Mouse (Mus musculus) ES-E14 (cell line): Measurements from ENCODE around the gene Aoc3.

Experiments
- CHD2 ChIP-seq: IDR thresholded peaks from 2 replicates; pipeline ENCODE4 v1.6.1; 2014; ENCODE audit warnings: mild to moderate bottlenecking, low read depth, low read length, inconsistent platforms
- HCFC1 ChIP-seq: IDR thresholded peaks from 2 replicates; pipeline ENCODE4 v1.6.1; 2012; ENCODE audit warnings: low read length, inconsistent platforms, borderline replicate concordance; ENCODE audit not compliant: insufficient read depth
- MAFK ChIP-seq: IDR thresholded peaks from 2 replicates; pipeline ENCODE4 v1.6.1; 2014; ENCODE audit warnings: mild to moderate bottlenecking, low read depth, low read length, inconsistent platforms; ENCODE audit not compliant: insufficient read depth
- ZC3H11A ChIP-seq: IDR thresholded peaks from 2 replicates; pipeline ENCODE4 v1.6.1; 2012; ENCODE audit warnings: low read depth, mild to moderate bottlenecking, inconsistent platforms, low read length, borderline replicate concordance
- ZNF384 ChIP-seq: IDR thresholded peaks from 2 replicates; pipeline ENCODE4 v1.6.1; 2012; ENCODE audit warnings: low read depth, low read length, inconsistent platforms

DNA sequence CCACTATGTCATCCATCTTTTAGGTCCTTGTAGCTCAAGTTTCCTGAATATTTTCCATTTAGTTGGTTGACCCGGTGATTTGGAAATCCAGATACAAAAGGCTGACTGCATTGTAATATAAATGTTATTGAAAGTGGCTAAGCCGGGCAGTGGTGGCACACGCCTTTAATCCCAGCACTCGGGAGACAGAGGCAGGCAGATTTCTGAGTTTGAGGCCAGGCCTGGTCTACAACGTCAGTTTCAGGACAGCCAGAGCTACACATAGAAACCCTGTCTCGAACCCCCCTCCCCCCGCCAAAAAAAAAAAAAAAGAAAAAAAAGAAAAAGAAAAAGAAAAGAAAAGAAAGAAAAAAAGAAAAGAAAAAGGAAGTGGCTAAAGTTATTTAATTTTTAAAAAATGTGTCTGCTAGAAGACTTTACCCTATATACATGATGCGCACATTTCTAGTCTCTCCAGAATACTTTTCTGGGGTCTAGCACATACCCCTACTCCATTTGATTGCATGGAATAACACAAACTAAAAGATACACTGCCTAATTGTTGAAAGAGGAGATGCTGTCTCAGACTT, 15.2 kb upstream of the Aoc3 start:
- no peak for TF ChIP-seq CHD2
- no peak for TF ChIP-seq MAFK
- TF ChIP-seq ZC3H11A, result no peak
- no peak; the same call in 1 of the 2 replicates for TF ChIP-seq ZNF384
- no peak for TF ChIP-seq HCFC1
